Mouse (Mus musculus) cerebellum, postnatal 14 days (tissue): ENCODE data around the gene Mgat4b.
"Not testable (repeated sequence)": the region's sequence is repeated elsewhere in the genome, so short reads cannot be mapped to it uniquely, and the experiment has no call there.

Source experiments
- DNase-seq, 2 experiments: peaks; one replicate each; pipeline ENCODE4 v3.0.0; 2021; ENCODE audit warnings: mixed read lengths in 2 of 2

Mgat4b gene

GRCm38 (mm10) chr11:50210505-50211151 lies at the start of gene Mgat4b, which contains the start of gene Sqstm1:
Gene Mgat4b, plus strand, starts transcription at chr11:50210890.
Gene Sqstm1, minus strand, starts transcription at chr11:50210827.
- DNase-seq = peak; percentile 84 to 86

GRCm38 (mm10) chr11:50161578-50162304 lies 48.9 kb upstream of the Mgat4b start:
- DNase-seq = peak; percentile 67 to 79

- DNase-seq = no peak
These were observed 48.2 kb upstream of the Mgat4b start for GRCm38 (mm10) chr11:50162338-50163050.

- DNase-seq = no peak
These were observed 42.3 kb upstream of the Mgat4b start for GRCm38 (mm10) chr11:50168352-50168751.

- not testable (repeated sequence) for DNase-seq
These were observed 36.5 kb upstream of the Mgat4b start, which contains the start of gene Mrnip for GRCm38 (mm10) chr11:50174111-50174729. Gene Mrnip, plus strand, starts transcription at chr11:50174444.

GRCm38 (mm10) chr11:50174730-50175187 lies 35.9 kb upstream of the Mgat4b start:
- DNase-seq = peak; percentile 98

GRCm38 (mm10) chr11:50176351-50176750 lies 34.3 kb upstream of the Mgat4b start:
- no peak for DNase-seq

- no peak for DNase-seq
These were observed 33.6 kb upstream of the Mgat4b start for GRCm38 (mm10) chr11:50177111-50177510.

GRCm38 (mm10) chr11:50178532-50179488 lies 31.9 kb upstream of the Mgat4b start:
- no peak for DNase-seq

GRCm38 (mm10) chr11:50180478-50181231 lies 30.0 kb upstream of the Mgat4b start:
- no peak for DNase-seq

GRCm38 (mm10) chr11:50182702-50183101 lies 28.0 kb upstream of the Mgat4b start:
- DNase-seq = no peak

- no peak for DNase-seq
These were observed 25.9 kb upstream of the Mgat4b start for GRCm38 (mm10) chr11:50184788-50185187.

- DNase-seq = no peak
These were observed 22.0 kb upstream of the Mgat4b start for GRCm38 (mm10) chr11:50188682-50189081.

GRCm38 (mm10) chr11:50190362-50190761 lies 20.3 kb upstream of the Mgat4b start:
- DNase-seq = no peak

GRCm38 (mm10) chr11:50192278-50192677 lies 18.4 kb upstream of the Mgat4b start:
- no peak for DNase-seq

GRCm38 (mm10) chr11:50194070-50194469 lies 16.6 kb upstream of the Mgat4b start:
- DNase-seq = no peak

- DNase-seq = no peak
These were observed 15.9 kb upstream of the Mgat4b start for GRCm38 (mm10) chr11:50194793-50195192.

GRCm38 (mm10) chr11:50197500-50197899 lies 13.2 kb upstream of the Mgat4b start:
- DNase-seq = no peak

GRCm38 (mm10) chr11:50198219-50198846 lies 12.4 kb upstream of the Mgat4b start:
- DNase-seq = no peak

- no peak for DNase-seq
These were observed 11.8 kb upstream of the Mgat4b start for GRCm38 (mm10) chr11:50198916-50199315.
